Mouse (Mus musculus) T-helper 1 cell (primary cell): ENCODE data around the gene Zfhx2.

Source experiments
- in situ Hi-C: fragments of 300-600 bp; cut with MboI, MseI; formaldehyde crosslinking; loops from one replicate; pipeline ENCODE4 v1.15.1; 2025; ENCODE audit warnings: high pct_unique_total_duplicates

Zfhx2 gene

DNA sequence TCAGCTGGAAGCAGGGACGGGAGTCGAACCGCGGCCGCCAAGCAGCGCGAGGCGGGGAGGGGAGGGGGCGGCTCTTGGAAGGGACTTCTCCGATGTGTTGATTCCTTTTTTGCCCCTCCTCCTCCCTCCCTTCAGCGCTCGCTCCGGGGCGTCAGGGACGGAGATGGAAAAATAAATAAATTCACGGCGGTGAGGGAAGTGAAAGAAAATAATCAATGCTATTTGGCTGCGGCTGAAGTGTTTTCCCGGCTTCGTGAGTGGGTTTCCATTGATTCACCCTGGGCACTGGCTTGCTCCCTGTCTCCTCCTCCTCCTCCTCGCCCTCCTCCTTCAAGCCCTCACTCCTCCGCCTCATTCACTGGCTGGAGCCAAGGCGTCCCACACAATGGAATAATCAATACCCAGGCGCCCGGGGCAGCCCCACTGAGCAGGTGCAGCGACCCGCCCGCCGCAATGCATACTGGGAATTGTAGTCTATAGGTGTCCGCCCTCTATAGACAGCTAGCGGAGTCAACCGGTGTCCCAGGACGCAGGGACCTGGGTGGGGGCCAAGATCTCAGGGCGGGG is at the start of gene Zfhx2:
Zfhx2 (minus strand) TSS at position 314 of the 567 bp plus-strand sequence.
- in situ Hi-C loops, result no loop called here

DNA sequence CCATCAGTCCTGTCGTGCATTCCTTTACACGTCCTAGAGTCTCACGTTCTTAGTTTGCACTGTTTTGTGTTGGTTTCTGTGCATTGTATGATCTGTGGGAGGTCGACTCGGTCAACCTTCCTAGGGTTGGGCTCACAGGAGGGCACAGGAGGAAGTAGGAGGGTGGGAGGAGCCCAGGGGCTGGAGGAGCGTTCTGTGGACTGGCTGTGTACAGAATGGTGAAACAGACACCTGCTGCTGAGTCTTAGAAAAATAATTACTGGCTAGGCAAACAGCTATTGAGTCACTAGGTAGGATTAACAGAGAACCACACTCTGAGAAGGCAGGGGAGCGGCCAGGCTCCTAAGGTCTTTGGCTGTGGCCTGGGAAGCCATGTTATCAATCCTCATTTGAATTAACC is 47.2 kb upstream of the Zfhx2 start:
- in situ Hi-C loops, result no loop called here

- in situ Hi-C loops, result no loop called here
Measured at GRCm38 (mm10) chr14:55135676-55136075, 43.6 kb upstream of the Zfhx2 start.

- in situ Hi-C loops, result no loop called here
Measured at GRCm38 (mm10) chr14:55126521-55126920, 34.4 kb upstream of the Zfhx2 start.

DNA sequence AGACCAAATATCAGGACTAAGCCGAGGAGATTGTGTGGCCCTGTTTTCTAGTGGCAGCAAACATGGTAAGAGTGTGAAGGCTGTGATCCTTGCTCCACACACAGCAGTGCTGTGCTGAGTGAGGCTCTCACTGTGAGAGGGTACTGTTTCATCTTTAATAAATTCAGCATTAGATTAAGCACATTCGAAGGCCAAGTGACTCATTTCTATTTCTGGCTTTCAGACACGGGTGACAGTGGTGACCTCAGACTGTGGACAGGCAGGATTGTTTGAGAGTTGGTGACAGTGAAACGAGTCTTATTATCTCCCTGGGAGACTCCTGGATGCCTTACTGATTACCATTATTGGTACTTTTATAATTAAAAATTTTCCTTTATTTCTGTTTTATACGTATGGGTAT is 33.6 kb upstream of the Zfhx2 start:
- in situ Hi-C loops, result no loop called here

DNA sequence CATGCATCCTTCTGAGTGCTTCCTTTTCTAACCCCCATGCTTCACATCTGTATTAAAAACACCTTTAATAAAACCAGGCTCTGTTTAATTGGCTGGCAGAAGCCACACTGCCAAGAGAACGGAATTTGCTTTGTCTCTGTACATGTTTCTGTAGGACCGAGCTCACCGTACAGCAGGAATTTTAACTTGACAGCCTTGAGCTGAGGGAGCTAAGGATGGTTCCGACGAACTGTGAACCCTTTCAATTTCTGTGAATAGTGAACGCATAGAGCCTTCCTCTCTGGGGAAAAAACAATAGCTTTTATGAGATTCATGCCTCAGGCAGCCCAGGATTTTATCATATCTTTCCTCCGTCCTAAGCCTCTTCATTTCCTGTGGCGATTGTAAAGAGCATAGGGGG is 30.2 kb upstream of the Zfhx2 start:
- in situ Hi-C loops, result no loop called here

DNA sequence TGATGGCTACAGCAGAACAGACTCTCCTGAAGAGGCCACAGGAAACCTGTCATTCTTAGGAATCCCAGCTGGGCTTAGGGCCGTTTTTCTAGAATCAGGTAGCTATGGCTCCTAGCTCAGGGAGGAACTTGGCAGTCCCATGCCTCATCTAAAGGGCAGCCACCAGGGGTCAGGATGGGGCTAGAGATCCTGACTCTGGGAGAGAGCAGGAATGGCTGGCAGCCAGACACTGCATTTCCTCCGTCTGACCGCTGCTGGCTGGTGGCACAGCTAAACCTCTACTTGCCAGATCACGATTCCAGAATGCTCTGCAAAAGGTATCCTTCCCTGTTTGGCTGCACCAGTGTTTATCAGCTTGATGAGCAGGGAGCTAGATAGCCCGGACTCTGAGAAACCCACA is 29.8 kb upstream of the Zfhx2 start:
- in situ Hi-C loops, result no loop called here

GRCm38 (mm10) chr14:55119421-55120134 is 27.5 kb upstream of the Zfhx2 start:
- in situ Hi-C loops, result no loop called here

- in situ Hi-C loops, result no loop called here
Measured at GRCm38 (mm10) chr14:55118852-55119251, 26.7 kb upstream of the Zfhx2 start.

GRCm38 (mm10) chr14:55116425-55117200 is 24.5 kb upstream of the Zfhx2 start, which contains the start of gene Jph4:
Gene Jph4, minus strand, starts transcription at chr14:55116935.
- in situ Hi-C loops, result no loop called here

DNA sequence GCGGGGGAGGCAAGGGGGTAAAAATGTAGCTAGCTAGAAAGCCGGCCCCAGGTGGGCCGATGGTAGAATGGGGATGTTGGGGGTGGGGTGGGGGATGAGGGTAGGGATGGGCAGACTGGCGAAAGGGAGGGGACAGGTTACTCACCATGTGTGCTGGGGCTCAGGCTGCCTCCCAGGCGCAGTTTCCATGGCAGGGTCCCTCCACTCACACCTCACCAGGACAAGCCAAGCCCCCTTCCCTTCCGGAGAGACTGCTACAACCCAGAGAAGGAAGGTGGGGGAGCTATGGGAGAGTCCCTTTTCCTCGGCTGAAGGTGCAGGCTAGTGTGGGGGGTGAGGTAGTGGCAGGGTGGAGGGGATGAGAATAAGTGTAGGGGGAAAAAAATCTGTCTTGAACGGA is 23.7 kb upstream of the Zfhx2 start:
- in situ Hi-C loops, result no loop called here

DNA sequence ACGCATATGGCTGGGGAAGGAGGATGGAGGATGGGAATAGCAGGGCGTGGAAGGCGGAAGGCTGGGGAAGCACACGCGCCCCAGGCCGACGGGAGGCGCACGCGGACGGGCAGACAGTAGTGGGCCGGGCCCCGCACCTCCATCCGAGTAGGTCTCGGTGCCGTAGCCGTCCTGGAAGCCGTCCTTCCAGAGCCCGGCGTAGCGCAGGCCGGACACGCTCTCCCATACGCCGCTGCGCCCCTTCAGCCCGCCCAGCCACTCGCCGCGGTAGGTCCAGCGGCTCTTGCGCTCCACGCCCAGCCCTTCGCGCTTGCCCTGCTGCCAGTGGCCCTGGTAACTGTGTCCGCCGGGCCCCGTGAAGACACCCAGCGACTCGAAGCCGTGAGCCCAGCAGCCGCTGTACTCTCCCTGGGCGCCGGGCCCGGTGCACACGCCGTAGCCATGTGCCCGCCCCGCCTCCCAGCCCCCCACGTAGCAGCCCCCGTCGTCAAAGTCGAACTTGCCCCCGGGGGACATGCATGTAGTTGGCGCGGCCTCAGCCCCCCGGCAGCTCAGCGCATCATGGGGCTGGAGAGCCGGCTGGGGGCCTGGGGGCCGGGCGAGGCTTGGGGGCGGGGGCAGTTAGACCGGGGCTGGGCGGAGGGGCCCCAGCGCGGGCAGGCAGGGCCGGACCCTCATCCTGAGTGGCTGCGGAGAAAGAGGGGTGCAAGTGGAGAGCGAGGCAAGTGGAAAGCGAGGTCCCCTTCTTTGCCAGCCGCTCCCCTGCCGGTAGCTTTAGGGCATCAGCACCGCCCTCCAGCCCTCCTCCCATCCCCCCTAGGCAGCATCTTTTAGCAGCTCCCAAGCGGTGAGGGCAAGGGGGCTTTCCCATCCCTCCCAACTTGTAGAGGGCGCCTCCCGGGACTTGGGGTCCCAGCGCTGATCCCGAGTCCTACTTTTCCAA is 22.9 kb upstream of the Zfhx2 start:
- in situ Hi-C loops, result no loop called here

- in situ Hi-C loops, result no loop called here
Measured at GRCm38 (mm10) chr14:55113975-55114645, 22.0 kb upstream of the Zfhx2 start.

GRCm38 (mm10) chr14:55113351-55113974 is 21.3 kb upstream of the Zfhx2 start:
- in situ Hi-C loops, result no loop called here

- in situ Hi-C loops, result no loop called here
Measured at GRCm38 (mm10) chr14:55111720-55112119, 19.6 kb upstream of the Zfhx2 start.

GRCm38 (mm10) chr14:55110076-55110475 is 18.0 kb upstream of the Zfhx2 start:
- in situ Hi-C loops, result no loop called here

GRCm38 (mm10) chr14:55109048-55109873 is 17.1 kb upstream of the Zfhx2 start:
- in situ Hi-C loops, result no loop called here

DNA sequence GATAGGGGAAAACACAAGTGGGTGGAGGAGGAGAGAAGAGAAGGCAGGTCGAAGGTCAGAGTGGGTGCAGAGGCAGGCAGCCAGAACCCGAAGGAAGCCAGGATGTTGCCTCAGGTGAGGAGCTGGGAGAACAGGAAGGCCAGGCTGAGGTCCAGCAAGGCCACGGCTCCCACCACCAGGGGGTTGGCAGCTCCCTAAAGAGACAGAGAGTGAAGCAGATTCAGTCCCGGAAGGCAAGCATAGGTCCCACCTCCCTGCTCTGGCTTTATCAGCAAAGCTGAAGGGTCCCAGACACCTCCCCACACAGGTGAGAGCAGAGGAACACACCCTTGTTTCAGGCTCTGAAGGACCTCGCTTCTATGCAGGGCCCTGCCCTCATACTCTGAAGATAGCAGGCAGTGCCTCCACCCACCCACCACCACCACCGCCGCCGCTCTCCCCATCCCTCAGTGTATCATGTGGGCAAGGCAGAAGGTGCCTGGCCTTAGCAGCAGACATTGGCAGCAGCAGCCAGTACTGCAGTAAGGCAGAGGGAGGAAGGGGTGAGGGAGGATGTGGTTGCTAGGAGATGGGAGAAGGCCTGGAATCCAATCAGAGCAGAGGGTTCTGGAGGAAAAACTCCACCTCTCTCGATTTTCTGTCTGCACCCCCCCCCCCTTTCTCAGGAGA is 16.2 kb upstream of the Zfhx2 start:
- in situ Hi-C loops, result no loop called here

DNA sequence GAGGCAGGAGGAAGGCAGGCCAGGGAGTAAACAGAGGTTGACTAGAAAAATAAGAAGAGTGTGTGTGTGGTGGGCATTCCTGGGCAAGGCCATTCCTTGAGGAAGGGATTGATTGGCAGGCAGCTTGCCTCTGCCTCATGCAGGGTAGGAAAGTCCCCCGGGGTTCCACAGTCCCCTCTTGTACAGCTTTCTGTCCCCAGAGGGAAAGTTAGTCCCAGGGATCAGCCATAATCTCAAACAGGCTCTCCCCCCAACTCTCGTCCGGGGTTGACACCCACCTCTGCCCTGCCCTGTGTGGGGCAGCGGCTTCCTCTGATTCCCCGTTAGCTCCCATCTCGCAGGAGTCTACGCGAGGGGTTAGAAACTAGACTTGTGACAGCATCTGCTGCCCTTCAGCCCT is 14.9 kb upstream of the Zfhx2 start:
- in situ Hi-C loops, result no loop called here
